Mouse (Mus musculus): ENCODE data around the gene Snurf. TPM values are rescaled to one million over a fixed set of nuclear protein-coding genes. Genes with fewer than 3 reads are reported as not detected.

The Snurf gene
- polyA plus RNA-seq (2016; fragmentation: Nextera tagmentation; extraction: Ambion mirVana), result 41.2 and 46.1 TPM in 2 replicates

DNA sequence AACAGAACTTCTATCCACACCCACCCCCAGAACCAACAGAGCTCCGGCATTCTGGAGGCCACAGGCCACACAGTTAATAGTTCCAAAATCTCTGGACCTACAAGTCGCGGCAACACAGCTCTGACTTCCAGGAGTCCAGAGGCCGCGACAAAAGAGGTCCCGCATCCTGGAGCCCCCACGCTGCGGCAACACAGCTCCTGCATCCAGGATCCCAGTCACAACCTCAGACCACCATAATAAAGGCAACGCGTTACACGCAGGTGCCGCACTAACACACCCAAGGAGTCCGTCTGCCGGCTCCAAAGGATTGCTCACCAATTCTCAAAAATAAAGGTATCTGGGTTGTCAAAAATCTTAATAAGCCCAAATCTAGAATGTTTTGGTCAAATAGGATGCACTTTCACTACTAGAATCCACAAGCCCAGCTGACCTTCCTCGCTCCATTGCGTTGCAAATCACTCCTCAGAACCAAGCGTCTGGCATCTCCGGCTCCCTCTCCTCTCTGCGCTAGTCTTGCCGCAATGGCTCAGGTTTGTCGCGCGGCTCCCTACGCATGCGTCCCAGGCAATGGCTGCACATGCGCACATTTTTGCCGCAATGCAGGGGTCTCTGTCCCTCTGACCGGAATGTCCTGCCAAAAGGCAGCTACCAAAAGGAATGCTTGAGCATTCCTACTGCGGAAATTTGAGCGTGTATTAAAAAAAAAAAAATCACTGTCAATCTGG is at the start of gene Snurf, which contains the start of gene Gm38393:
Gene Snurf, minus strand, starts transcription at position 444 of the 725 bp plus-strand sequence.
Gene Gm38393, minus strand, starts transcription at position 459 of the 725 bp plus-strand sequence.
- 49% methylated on average over 30 of the region's 30 CpGs for WGBS
- ATAC-seq (ENCODE audit: insufficient number of reproducible peaks, low FRiP score), result peak; percentile 72

DNA sequence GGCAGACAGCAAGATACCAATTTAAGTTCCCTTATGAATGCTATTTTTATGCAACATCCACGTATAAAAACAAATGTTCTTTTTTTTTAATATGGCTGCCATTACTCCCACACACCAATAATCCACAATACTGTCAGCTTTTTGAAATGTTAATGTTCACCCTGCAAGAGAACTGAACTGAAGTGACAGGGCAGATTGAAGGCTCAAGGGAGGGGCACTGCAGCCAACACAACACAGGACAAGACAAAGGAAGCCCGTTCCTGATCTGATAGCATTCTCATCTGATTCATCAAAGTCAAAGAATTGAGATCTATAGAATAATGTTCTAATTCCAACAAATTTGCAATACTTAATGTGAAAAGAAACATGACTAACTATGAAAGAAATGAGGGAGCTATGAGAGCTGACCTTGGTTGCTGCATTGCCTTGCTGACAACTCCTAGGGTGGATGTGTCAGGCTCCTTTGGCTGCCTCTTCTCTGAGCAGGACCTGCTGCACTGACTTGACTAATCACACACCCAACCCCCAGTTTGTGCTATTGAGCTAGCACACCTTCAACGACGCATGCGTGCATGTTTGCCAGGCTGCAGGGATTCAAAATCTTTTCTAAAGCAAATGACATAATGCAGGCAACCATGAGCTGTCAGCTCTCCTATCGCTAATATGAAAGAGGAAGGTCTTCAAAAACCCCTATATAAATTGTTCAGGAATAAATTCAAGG is 42.8 kb upstream of the Snurf start:
- Histone ChIP-seq H3K9me3 (replicated peaks) (peaks cover 7% of the 10 kb centered on the region), H3K4me2 (no peak overlapping the region), H3K27me3 (replicated peaks) (no peaks in the 10 kb centered on the region), H3K36me3 (no peaks in the 10 kb centered on the region), H3K27ac (ENCODE audit: poor library complexity, severe bottlenecking) (no peak overlapping the region), H3K9ac (no peak overlapping the region), H3K4me3 (no peak overlapping the region), H3K4me1 (replicated peaks) (no peaks in the 10 kb centered on the region)
- ATAC-seq (ENCODE audit: insufficient number of reproducible peaks, low FRiP score), result no peak
- WGBS, result 64% methylated on average over 6 of the region's 6 CpGs

More for the DNA sequence above, at the start of gene Snurf, which contains the start of gene Gm38393:
- H3K4me3 ChIP-seq, result peak within 1 kb of the TSS; percentile 58
- peaks cover 25% of the 10 kb centered on the region for H3K9me3 ChIP-seq (replicated peaks)
- H3K4me2 ChIP-seq, result peak within 1 kb of the TSS; percentile 73
- H3K27ac ChIP-seq (ENCODE audit: poor library complexity, severe bottlenecking), result peak within 1 kb of the TSS; percentile 54
- peak within 1 kb of the TSS; percentile 75 for H3K9ac ChIP-seq
- no peaks in the 10 kb centered on the region for H3K36me3 ChIP-seq
- peaks cover 3% of the 10 kb centered on the region; the same call in 1 of the 2 replicates for H3K4me1 ChIP-seq (replicated peaks)
- no peaks in the 10 kb centered on the region for H3K27me3 ChIP-seq (replicated peaks)

DNA sequence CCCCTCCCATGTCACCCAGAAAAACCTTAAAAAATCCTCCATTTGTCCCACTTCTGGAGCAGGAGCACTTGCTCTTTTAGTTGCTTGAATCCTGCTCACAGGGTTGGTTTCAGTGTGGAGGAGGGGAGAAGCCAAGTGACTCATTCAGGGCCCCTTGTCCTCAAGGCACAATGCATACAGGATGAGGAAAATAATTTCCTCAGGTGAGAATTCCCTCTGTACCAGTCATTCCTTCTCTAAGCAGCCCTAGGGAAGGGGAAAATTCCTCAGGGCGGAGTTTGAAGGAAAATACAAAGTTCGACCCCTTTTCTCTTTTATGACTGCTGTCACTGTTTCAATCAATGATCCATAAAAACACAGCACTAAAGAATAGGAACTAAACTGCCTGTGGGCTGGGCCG is 8.3 kb upstream of the Snurf start:
- no peak for ATAC-seq (ENCODE audit: insufficient number of reproducible peaks, low FRiP score)
- Histone ChIP-seq H3K27ac (ENCODE audit: poor library complexity, severe bottlenecking) (no peak overlapping the region), H3K4me2 (no peak overlapping the region), H3K36me3 (no peaks in the 10 kb centered on the region), H3K9ac (no peak overlapping the region), H3K9me3 (replicated peaks) (no peaks in the 10 kb centered on the region), H3K4me3 (no peak overlapping the region), H3K27me3 (replicated peaks) (no peaks in the 10 kb centered on the region), H3K4me1 (replicated peaks) (no peaks in the 10 kb centered on the region)
- WGBS, result 72% methylated on average over 3 of the region's 3 CpGs

DNA sequence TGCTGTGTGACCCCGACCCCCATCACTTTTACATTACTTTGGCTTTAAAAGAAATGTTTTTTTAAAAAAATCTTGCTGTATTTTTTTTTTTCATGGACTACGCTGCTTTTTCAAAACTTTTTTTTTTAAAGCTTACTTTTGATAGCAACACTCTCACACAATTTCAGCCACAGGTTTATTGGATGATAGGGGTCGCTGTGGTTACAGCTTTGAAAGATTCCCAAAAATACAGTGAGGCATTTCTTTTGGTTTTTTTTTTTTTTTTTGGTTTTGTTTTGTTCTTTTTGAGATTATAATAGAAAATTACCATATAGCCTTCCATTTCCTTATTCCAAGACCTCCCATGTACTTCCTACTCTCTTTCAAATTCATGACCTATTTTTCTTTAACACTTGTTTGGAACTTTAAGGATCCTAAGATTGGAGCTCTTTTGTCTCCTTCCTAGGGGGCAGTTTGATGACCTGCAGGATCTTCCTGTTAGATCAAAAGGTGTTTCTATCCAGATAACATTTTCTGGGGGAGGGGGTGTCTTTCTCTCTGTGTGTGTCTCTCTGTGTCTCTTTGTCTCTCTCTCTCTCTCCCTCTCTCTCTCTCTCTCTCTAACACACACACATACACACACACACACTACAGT is 3.0 kb upstream of the Snurf start:
- no peak overlapping the region for H3K9ac ChIP-seq
- H3K4me2 ChIP-seq, result no peak overlapping the region
- no peak overlapping the region for H3K27ac ChIP-seq (ENCODE audit: poor library complexity, severe bottlenecking)
- no peak overlapping the region for H3K4me3 ChIP-seq
- WGBS, result 40% methylated on average over 3 of the region's 3 CpGs
- ATAC-seq (ENCODE audit: insufficient number of reproducible peaks, low FRiP score), result no peak
- peaks cover 23% of the 10 kb centered on the region for H3K9me3 ChIP-seq (replicated peaks)
- H3K36me3 ChIP-seq, result no peaks in the 10 kb centered on the region
- H3K4me1 ChIP-seq (replicated peaks), result peaks cover 3% of the 10 kb centered on the region; the same call in 1 of the 2 replicates
- no peaks in the 10 kb centered on the region for H3K27me3 ChIP-seq (replicated peaks)

- ATAC-seq (ENCODE audit: insufficient number of reproducible peaks, low FRiP score), result no peak
- no peak overlapping the region for H3K4me2 ChIP-seq
- no peaks in the 10 kb centered on the region for H3K27me3 ChIP-seq (replicated peaks)
- no peak overlapping the region for H3K9ac ChIP-seq
- H3K9me3 ChIP-seq (replicated peaks), result peaks cover 25% of the 10 kb centered on the region
- 55% methylated on average over 2 of the region's 2 CpGs for WGBS
- H3K27ac ChIP-seq (ENCODE audit: poor library complexity, severe bottlenecking), result no peak overlapping the region
- peaks cover 3% of the 10 kb centered on the region; the same call in 1 of the 2 replicates for H3K4me1 ChIP-seq (replicated peaks)
- H3K4me3 ChIP-seq, result no peak overlapping the region
- H3K36me3 ChIP-seq, result no peaks in the 10 kb centered on the region
Observed at GRCm38 (mm10) chr7:60006262-60006661, 1.4 kb upstream of the Snurf start.

GRCm38 (mm10) chr7:60003921-60004605 is 786 bp downstream of the Snurf start:
- Histone ChIP-seq H3K9me3 (replicated peaks) (peaks cover 25% of the 10 kb centered on the region), H3K36me3 (no peaks in the 10 kb centered on the region), H3K27ac (ENCODE audit: poor library complexity, severe bottlenecking) (peak overlapping the region; percentile 54), H3K4me1 (replicated peaks) (peaks cover 3% of the 10 kb centered on the region; the same call in 1 of the 2 replicates), H3K27me3 (replicated peaks) (no peaks in the 10 kb centered on the region), H3K4me2 (peak overlapping the region; percentile 73), H3K4me3 (peak overlapping the region; percentile 58), H3K9ac (peak overlapping the region; percentile 75)
- ATAC-seq (ENCODE audit: insufficient number of reproducible peaks, low FRiP score), result peak; percentile 81
- WGBS, result 51% methylated on average over 22 of the region's 22 CpGs

- Histone ChIP-seq H3K27me3 (replicated peaks) (no peaks in the 10 kb centered on the region), H3K4me3 (peak overlapping the region; percentile 58), H3K9me3 (replicated peaks) (peaks cover 25% of the 10 kb centered on the region), H3K4me1 (replicated peaks) (peaks cover 3% of the 10 kb centered on the region; the same call in 1 of the 2 replicates), H3K9ac (peak overlapping the region; percentile 75), H3K4me2 (peak overlapping the region; percentile 73), H3K27ac (ENCODE audit: poor library complexity, severe bottlenecking) (no peak overlapping the region), H3K36me3 (no peaks in the 10 kb centered on the region)
- 57% methylated on average over 12 of the region's 12 CpGs for WGBS
- ATAC-seq (ENCODE audit: insufficient number of reproducible peaks, low FRiP score), result peak; percentile 63; the same call in 1 of the 2 replicates
Observed at GRCm38 (mm10) chr7:60003006-60003865, 1.6 kb downstream of the Snurf start.

DNA sequence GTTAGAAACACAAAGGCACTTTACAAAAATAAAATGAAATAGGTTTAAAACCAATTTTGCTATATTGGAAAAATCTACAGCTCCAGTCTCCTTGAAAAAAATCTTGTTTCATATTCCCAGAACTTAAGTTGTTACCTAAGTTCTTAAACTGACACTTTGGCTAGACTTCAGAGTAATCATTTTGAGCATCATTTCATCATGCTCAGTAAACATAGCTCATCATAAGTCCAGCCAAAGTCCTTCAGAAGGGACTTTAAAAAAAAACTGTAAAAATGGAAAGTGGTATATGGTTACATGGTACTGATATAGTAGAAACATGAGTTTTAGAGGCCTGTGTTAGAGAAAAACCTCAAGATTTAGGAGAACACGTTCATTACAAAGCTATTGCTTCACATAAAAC is 26.2 kb downstream of the Snurf start:
- H3K4me2 ChIP-seq, result no peak overlapping the region
- H3K4me1 ChIP-seq (replicated peaks), result no peaks in the 10 kb centered on the region
- ATAC-seq (ENCODE audit: insufficient number of reproducible peaks, low FRiP score), result no peak
- no peak overlapping the region for H3K27ac ChIP-seq (ENCODE audit: poor library complexity, severe bottlenecking)
- no peaks in the 10 kb centered on the region; the same call in 1 of the 2 replicates for H3K9me3 ChIP-seq (replicated peaks)
- no peaks in the 10 kb centered on the region for H3K27me3 ChIP-seq (replicated peaks)
- 65% methylated on average over 1 of the region's 1 CpGs for WGBS
- H3K4me3 ChIP-seq, result no peak overlapping the region
- H3K9ac ChIP-seq, result no peak overlapping the region
- H3K36me3 ChIP-seq, result no peaks in the 10 kb centered on the region
